Mouse (Mus musculus) liver, postnatal 0 days (tissue): ENCODE results near the gene Nobox. TPM values are rescaled to one million over a fixed set of nuclear protein-coding genes. Genes with fewer than 3 reads are reported as not detected.

Source experiments
- ATAC-seq: fragments of 200-750 bp; cut with Nextera tagmentation; 2 replicates; pipeline ENCODE4 v1.8.0; 2017; ENCODE audit warnings: mild to moderate bottlenecking, moderate library complexity
- DNase-seq: peaks from one replicate; pipeline ENCODE4 v3.0.0-alpha.2; 2016
- H3K27ac ChIP-seq: fragments of 300-500 bp; sonication (generic); 2 replicates; pipeline ENCODE4 v1.5.1; 2014; ENCODE audit warnings: antibody characterized with exemption, moderate library complexity, mild to moderate bottlenecking, low read depth
- H3K27me3 ChIP-seq: fragments of 300-500 bp; sonication (generic); 2 replicates; pipeline ENCODE4 v1.6.1; 2014; ENCODE audit warnings: low read length, control low read depth, mixed read lengths; ENCODE audit not compliant: insufficient read depth
- H3K36me3 ChIP-seq: fragments of 300-500 bp; sonication (generic); replicated peaks from 2 replicates; pipeline ENCODE4 v1.6.1; 2014; ENCODE audit warnings: mild to moderate bottlenecking, control low read depth, low read length, moderate library complexity, mixed read lengths; ENCODE audit not compliant: insufficient read depth
- H3K4me1 ChIP-seq: fragments of 300-500 bp; sonication (generic); 2 replicates; pipeline ENCODE4 v1.6.1; 2014; ENCODE audit warnings: antibody characterized with exemption, mild to moderate bottlenecking, control low read depth; ENCODE audit not compliant: insufficient read depth
- H3K4me2 ChIP-seq: fragments of 300-500 bp; sonication (generic); 2 replicates; pipeline ENCODE4 v1.6.1; 2014; ENCODE audit warnings: low read depth, mild to moderate bottlenecking, low read length, moderate library complexity, mixed read lengths
- H3K4me3 ChIP-seq: fragments of 300-500 bp; sonication (generic); 2 replicates; pipeline ENCODE4 v1.5.1; 2014; ENCODE audit warnings: low read depth, low read length
- H3K9ac ChIP-seq: fragments of 300-500 bp; sonication (generic); replicated peaks from 2 replicates; pipeline ENCODE4 v1.6.1; 2014; ENCODE audit warnings: mild to moderate bottlenecking, moderate library complexity
- H3K9me3 ChIP-seq: fragments of 300-500 bp; sonication (generic); 2 replicates; pipeline ENCODE4 v1.6.1; 2016; ENCODE audit warnings: mild to moderate bottlenecking, control low read depth, low read length, mixed read lengths
- CTCF ChIP-seq: sonication (generic); IDR thresholded peaks from 2 replicates; pipeline ENCODE4 v1.5.1; 2016; ENCODE audit warnings: antibody characterized with exemption, low read depth
- EP300 ChIP-seq: IDR thresholded peaks from 2 replicates; pipeline ENCODE4 v1.6.1; 2016; ENCODE audit warnings: antibody characterized with exemption, low read depth, mild to moderate bottlenecking
- WGBS: fragments of 180-500 bp; shearing (Covaris S2); extraction: QIAGEN DNeasy Blood & Tissue Kit; methylation state at CpG from one replicate; pipeline ENCODE4 v1.1.7; 2014; ENCODE audit not compliant: insufficient replicate concordance; 5-methylcytosine and 5-hydroxymethylcytosine counted together
- polyA plus RNA-seq: library from polyadenylated mRNA; unstranded; fragments of >200 nt; fragmentation: Nextera tagmentation; extraction: Ambion mirVana; gene quantifications from 2 replicates; pipeline ENCODE4 v1.2.1, GENCODE M21; 2015

The Nobox gene
- polyA plus RNA-seq, 1 experiment from 2014 or later, result not detected

DNA sequence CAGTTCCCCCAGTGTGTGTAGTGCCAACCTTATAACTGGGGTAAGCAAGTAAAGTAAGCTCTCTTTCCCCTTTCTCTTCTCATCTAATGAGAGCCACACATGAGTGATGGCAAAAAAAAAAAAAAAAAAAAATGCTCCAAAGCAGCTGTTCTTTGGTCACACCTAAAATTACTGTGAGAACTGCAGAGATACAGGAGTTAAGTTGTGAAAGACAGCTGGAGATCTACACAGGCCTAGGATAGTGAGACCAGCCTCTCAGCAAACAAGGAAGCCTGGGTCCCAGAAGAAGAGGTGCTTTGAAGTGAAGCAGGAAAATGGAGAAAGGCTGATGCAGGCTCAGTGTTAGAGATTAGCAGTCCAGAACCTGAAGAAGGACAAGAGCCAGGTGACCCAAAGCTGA lies 3.2 kb upstream of the Nobox start:
- no peak for ATAC-seq
- H3K9me3 ChIP-seq, result no peaks in the 10 kb centered on the region
- H3K27ac ChIP-seq, result no peak overlapping the region
- no peak overlapping the region for H3K9ac ChIP-seq
- TF ChIP-seq CTCF, result no peak
- no peak for TF ChIP-seq EP300
- no peaks in the 10 kb centered on the region for H3K36me3 ChIP-seq
- no peaks in the 10 kb centered on the region for H3K4me1 ChIP-seq
- H3K4me2 ChIP-seq, result no peak overlapping the region
- H3K27me3 ChIP-seq, result no peaks in the 10 kb centered on the region
- DNase-seq, result no peak
- no peak overlapping the region for H3K4me3 ChIP-seq

DNA sequence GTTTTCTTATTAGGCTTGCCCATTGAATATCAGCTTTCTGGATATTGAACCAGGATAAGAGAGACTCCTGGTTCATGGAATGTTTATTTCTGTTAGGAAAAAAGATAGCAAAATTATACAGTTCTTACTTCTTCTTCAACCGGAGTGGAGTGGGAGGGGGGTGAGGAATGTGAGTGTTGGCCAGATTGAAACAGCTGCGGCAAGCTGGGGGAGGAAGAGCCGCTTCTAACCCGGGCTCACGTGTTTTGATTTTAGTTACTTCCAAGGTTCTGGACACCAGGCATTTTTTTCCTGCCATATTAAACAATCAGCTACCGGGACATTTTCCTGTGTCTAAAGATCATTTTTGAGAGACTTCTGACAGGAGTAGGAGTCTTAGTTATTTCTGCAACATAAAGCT lies 717 bp upstream of the Nobox start:
- H3K36me3 ChIP-seq, result no peaks in the 10 kb centered on the region
- no peak overlapping the region for H3K4me2 ChIP-seq
- no peak for DNase-seq
- H3K27me3 ChIP-seq, result no peaks in the 10 kb centered on the region
- H3K4me1 ChIP-seq, result no peaks in the 10 kb centered on the region
- WGBS, result 69% methylated on average over 6 of the region's 6 CpGs
- no peaks in the 10 kb centered on the region for H3K9me3 ChIP-seq
- H3K27ac ChIP-seq, result no peak overlapping the region
- no peak for TF ChIP-seq CTCF
- no peak for ATAC-seq
- no peak overlapping the region for H3K4me3 ChIP-seq
- H3K9ac ChIP-seq, result no peak overlapping the region

- TF ChIP-seq EP300 (no peak), CTCF (no peak)
- Histone ChIP-seq H3K27me3 (no peaks in the 10 kb centered on the region), H3K9ac (no peak overlapping the region), H3K36me3 (no peaks in the 10 kb centered on the region), H3K4me1 (no peaks in the 10 kb centered on the region), H3K4me2 (no peak overlapping the region), H3K9me3 (no peaks in the 10 kb centered on the region), H3K27ac (no peak overlapping the region), H3K4me3 (no peak overlapping the region)
- DNase-seq (no peak), ATAC-seq (no peak)
- 46% methylated on average over 2 of the region's 2 CpGs for WGBS
Measured at GRCm38 (mm10) chr6:43297508-43297850, 11.9 kb downstream of the Nobox start.

DNA sequence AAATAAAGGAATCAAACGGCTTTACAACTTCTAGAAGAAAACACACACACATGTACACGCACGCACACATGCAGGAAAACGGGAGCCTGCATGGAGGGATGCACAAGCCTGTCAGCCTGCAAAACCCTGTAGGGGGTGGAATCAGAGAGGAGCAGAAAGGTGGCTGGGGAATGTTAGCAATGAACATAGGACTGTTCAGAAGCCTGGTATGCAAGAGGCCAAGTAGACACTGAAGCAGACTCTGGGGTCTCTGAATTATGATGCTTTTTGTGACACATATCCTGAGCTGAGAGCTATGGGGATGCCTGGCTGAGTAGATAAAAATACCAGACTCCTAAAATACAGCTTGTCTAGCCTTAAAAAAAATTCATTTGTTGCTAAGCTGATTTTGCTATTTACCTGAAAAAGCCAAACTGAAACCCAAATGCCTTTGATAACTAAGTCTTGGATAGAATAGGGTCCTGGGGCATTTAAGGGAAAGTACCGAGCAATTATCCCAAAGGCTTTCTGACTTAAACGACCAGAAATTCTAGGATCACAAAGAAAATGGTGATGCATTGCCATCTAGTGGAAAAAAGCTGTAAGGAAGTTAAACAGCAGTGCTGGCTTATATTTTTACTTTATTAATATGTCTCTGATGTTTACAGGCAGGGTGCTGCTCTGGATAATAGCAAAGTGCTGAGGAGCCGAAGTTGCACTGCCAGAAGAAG lies 12.4 kb downstream of the Nobox start:
- WGBS, result 40% methylated on average over 7 of the region's 7 CpGs
- Histone ChIP-seq H3K27me3 (no peaks in the 10 kb centered on the region), H3K4me1 (0 out of 2 replicates have a peak, but pooled peaks cover 2% of the 10 kb centered on the region), H3K9ac (no peak overlapping the region), H3K9me3 (no peaks in the 10 kb centered on the region), H3K4me2 (no peak overlapping the region), H3K4me3 (no peak overlapping the region), H3K27ac (no peak overlapping the region), H3K36me3 (no peaks in the 10 kb centered on the region)
- ATAC-seq (no peak), DNase-seq (no peak)
- TF ChIP-seq CTCF (peak; percentile 64), EP300 (no peak)

DNA sequence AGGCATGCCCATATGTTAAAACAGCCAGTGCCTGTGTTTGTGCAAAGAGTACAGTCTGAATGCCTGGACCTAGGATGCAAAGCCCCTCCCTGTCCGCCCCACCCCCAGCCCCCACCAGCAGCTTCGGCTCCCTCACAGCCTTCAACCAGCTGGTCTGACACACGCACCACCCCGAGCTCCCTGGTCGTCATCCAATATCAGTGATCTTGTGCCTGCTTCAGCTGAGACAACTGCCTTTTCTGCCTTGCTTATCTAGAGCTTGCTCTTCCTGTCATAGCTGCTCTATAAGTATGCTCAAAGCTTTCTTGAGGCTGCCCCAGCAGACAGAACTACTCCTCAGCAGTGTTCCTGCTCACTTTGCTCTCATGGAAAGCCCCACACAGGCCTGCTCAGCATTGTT lies 13.4 kb downstream of the Nobox start:
- Histone ChIP-seq H3K9ac (no peak overlapping the region), H3K27me3 (no peaks in the 10 kb centered on the region), H3K27ac (no peak overlapping the region), H3K4me1 (0 out of 2 replicates have a peak, but pooled peaks cover 2% of the 10 kb centered on the region), H3K4me2 (no peak overlapping the region), H3K4me3 (no peak overlapping the region), H3K9me3 (no peaks in the 10 kb centered on the region), H3K36me3 (no peaks in the 10 kb centered on the region)
- no peak for ATAC-seq
- TF ChIP-seq EP300 (no peak), CTCF (no peak)
- no peak for DNase-seq
- 20% methylated on average over 5 of the region's 5 CpGs for WGBS

DNA sequence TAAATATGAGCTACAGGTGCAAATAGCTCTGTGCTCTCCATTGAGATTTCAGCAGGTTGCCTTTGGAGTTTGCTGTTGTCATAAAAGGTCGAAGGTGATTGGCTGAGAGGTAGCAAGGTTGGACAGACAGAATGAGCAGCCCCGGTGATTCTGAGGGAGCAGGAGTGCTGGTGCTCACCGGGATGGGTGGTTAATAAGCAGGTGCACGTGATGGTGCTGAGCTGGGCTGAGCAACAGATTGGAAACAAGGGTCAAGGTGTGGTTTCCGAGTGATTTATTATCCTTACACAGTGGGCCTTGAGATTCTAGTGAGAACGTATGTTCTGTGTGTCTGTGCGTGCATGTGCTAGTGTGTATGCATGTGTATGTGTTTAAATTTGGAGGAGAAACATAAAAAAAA lies 16.2 kb downstream of the Nobox start:
- 71% methylated on average over 7 of the region's 7 CpGs for WGBS
- ATAC-seq, result no peak

More for the DNA sequence above, 16.2 kb downstream of the Nobox start:
- Histone ChIP-seq H3K4me1 (0 out of 2 replicates have a peak, but pooled peaks cover 2% of the 10 kb centered on the region), H3K9me3 (no peaks in the 10 kb centered on the region), H3K27ac (no peak overlapping the region; the same call in 1 of the 2 replicates), H3K9ac (no peak overlapping the region), H3K36me3 (peaks cover 10% of the 10 kb centered on the region; the same call in 1 of the 2 replicates), H3K4me3 (no peak overlapping the region), H3K27me3 (no peaks in the 10 kb centered on the region), H3K4me2 (no peak overlapping the region)
- no peak for DNase-seq
- TF ChIP-seq CTCF (no peak), EP300 (no peak)
